Mouse (Mus musculus) CH12.LX (cell line): ENCODE results near the gene Pip5k1c. TPM values are rescaled to one million over a fixed set of nuclear protein-coding genes. Genes with fewer than 3 reads are reported as not detected.

Experiments used
- DNase-seq: peaks from one replicate; pipeline ENCODE4 v3.0.0-alpha.2; 2013; ENCODE audit errors: extremely low read depth
- H3K27ac ChIP-seq: 2 replicates; pipeline ENCODE4 v1.5.1; 2012; ENCODE audit warnings: low read depth, mild to moderate bottlenecking, control low read depth, moderate library complexity; ENCODE audit not compliant: insufficient read depth
- H3K27me3 ChIP-seq: replicated peaks from 2 replicates; pipeline ENCODE3; 2012; ENCODE audit warnings: inconsistent platforms
- H3K36me3 ChIP-seq, 2 experiments: replicated peaks in 1 of 2; 2 replicates each; pipeline versions ENCODE3 to v1.6.1; 2012; ENCODE audit warnings: inconsistent platforms in 1 of 2, low read length in 1 of 2, mild to moderate bottlenecking in 1 of 2, mixed read lengths in 1 of 2, moderate library complexity in 1 of 2; ENCODE audit not compliant: control insufficient read depth in 1 of 2, insufficient read depth in 1 of 2
- H3K4me1 ChIP-seq, 2 experiments: 2 replicates each; pipeline ENCODE4 v1.6.1; 2012; ENCODE audit warnings: inconsistent platforms in 1 of 2, moderate library complexity in 1 of 2; ENCODE audit not compliant: insufficient read depth in 2 of 2, control insufficient read depth in 1 of 2
- H3K4me2 ChIP-seq: 2 replicates; pipeline ENCODE4 v1.6.1; 2012; ENCODE audit warnings: low read depth, mild to moderate bottlenecking, control low read depth; ENCODE audit not compliant: poor library complexity, insufficient read depth, severe bottlenecking
- H3K4me3 ChIP-seq, 3 experiments: fragments of 150-350 bp in 1 of 3; sonication (generic) in 1 of 3; replicated peaks in 1 of 3; 2 replicates each; pipeline versions ENCODE3 to v1.5.1; 2011 to 2012; ENCODE audit warnings: low read depth in 2 of 3, low read length in 2 of 3, mild to moderate bottlenecking in 2 of 3, moderate library complexity in 2 of 3, control low read depth in 1 of 3, improper control_type of control experiment in 1 of 3, inconsistent platforms in 1 of 3, mixed read lengths in 1 of 3; ENCODE audit not compliant: poor library complexity in 1 of 3
- H3K79me2 ChIP-seq: replicated peaks from 2 replicates; pipeline ENCODE4 v1.6.1; 2012; ENCODE audit warnings: mild to moderate bottlenecking, moderate library complexity; ENCODE audit not compliant: control insufficient read depth, poor library complexity, insufficient read depth, severe bottlenecking; ENCODE audit errors: extremely low read depth
- H3K9ac ChIP-seq: 2 replicates; pipeline ENCODE4 v1.6.1; 2012; ENCODE audit warnings: low read depth, mild to moderate bottlenecking, control low read depth, moderate library complexity; ENCODE audit not compliant: insufficient read depth
- H3K9me3 ChIP-seq: replicated peaks from 2 replicates; pipeline ENCODE3; 2012; ENCODE audit warnings: low read length, inconsistent platforms, mixed read lengths
- BHLHE40 ChIP-seq: IDR thresholded peaks from 2 replicates; pipeline ENCODE4 v1.6.1; 2011; ENCODE audit warnings: mild to moderate bottlenecking, low read depth, low read length, improper control_type of control experiment
- CHD2 ChIP-seq: IDR thresholded peaks from 2 replicates; pipeline ENCODE4 v1.6.1; 2011; ENCODE audit warnings: low read length, improper control_type of control experiment
- CTCF ChIP-seq, 2 experiments: IDR thresholded peaks in 1 of 2; conservative IDR thresholded peaks in 1 of 2; 2 replicates each; pipeline ENCODE4 v1.5.1; 2011 to 2012; ENCODE audit warnings: low read depth in 2 of 2, low read length in 2 of 2, improper control_type of control experiment in 1 of 2, inconsistent platforms in 1 of 2, mild to moderate bottlenecking in 1 of 2, moderate library complexity in 1 of 2
- ELF1 ChIP-seq: IDR thresholded peaks from 2 replicates; pipeline ENCODE4 v1.6.1; 2014; ENCODE audit warnings: low read depth, mild to moderate bottlenecking, inconsistent platforms, low read length, improper control_type of control experiment
- EP300 ChIP-seq: IDR thresholded peaks from 2 replicates; pipeline ENCODE4 v1.6.1; 2011; ENCODE audit warnings: low read length, improper control_type of control experiment
- ETS1 ChIP-seq: conservative IDR thresholded peaks from 2 replicates; pipeline ENCODE4 v1.6.1; 2012; ENCODE audit warnings: low read depth, mild to moderate bottlenecking, inconsistent platforms, low read length, improper control_type of control experiment, moderate library complexity
- GABPA ChIP-seq: IDR thresholded peaks from 2 replicates; pipeline ENCODE4 v1.6.1; 2012; ENCODE audit warnings: low read depth, low read length, improper control_type of control experiment, inconsistent platforms; ENCODE audit not compliant: insufficient replicate concordance
- HCFC1 ChIP-seq: IDR thresholded peaks from 2 replicates; pipeline ENCODE4 v1.6.1; 2012; ENCODE audit warnings: low read depth, mild to moderate bottlenecking, inconsistent platforms, low read length, improper control_type of control experiment
- IRF4 ChIP-seq: IDR thresholded peaks from 2 replicates; pipeline ENCODE4 v1.6.1; 2014; ENCODE audit warnings: low read depth, mild to moderate bottlenecking, inconsistent platforms, low read length, improper control_type of control experiment
- JUN ChIP-seq: IDR thresholded peaks from 2 replicates; pipeline ENCODE4 v1.6.1; 2011; ENCODE audit warnings: low read depth, mild to moderate bottlenecking, low read length, improper control_type of control experiment, moderate library complexity; ENCODE audit not compliant: insufficient read depth
- JUND ChIP-seq: conservative IDR thresholded peaks from 2 replicates; pipeline ENCODE4 v1.6.1; 2011; ENCODE audit warnings: low read depth, low read length, improper control_type of control experiment
- KAT2A ChIP-seq: IDR thresholded peaks from 2 replicates; pipeline ENCODE4 v1.6.1; 2012; ENCODE audit warnings: low read length, improper control_type of control experiment, inconsistent platforms; ENCODE audit not compliant: insufficient replicate concordance
- MAX ChIP-seq: IDR thresholded peaks from 2 replicates; pipeline ENCODE4 v1.6.1; 2011; ENCODE audit warnings: low read length, improper control_type of control experiment
- MAZ ChIP-seq: IDR thresholded peaks from 2 replicates; pipeline ENCODE4 v1.6.1; 2012; ENCODE audit warnings: low read depth, mild to moderate bottlenecking, inconsistent platforms, low read length, improper control_type of control experiment, moderate library complexity
- MXI1 ChIP-seq: IDR thresholded peaks from 2 replicates; pipeline ENCODE4 v1.6.1; 2011; ENCODE audit warnings: mild to moderate bottlenecking, low read depth, low read length, improper control_type of control experiment
- MYC ChIP-seq: IDR thresholded peaks from 2 replicates; pipeline ENCODE4 v1.6.1; 2011; ENCODE audit warnings: low read depth, mild to moderate bottlenecking, improper control_type of control experiment, low read length
- NELFE ChIP-seq: IDR thresholded peaks from 2 replicates; pipeline ENCODE4 v1.6.1; 2011; ENCODE audit warnings: low read depth, low read length, improper control_type of control experiment
- NRF1 ChIP-seq: IDR thresholded peaks from 2 replicates; pipeline ENCODE4 v1.6.1; 2014; ENCODE audit warnings: low read depth, mild to moderate bottlenecking, inconsistent platforms, low read length, improper control_type of control experiment, moderate library complexity
- PAX5 ChIP-seq: IDR thresholded peaks from 2 replicates; pipeline ENCODE4 v1.6.1; 2012; ENCODE audit warnings: low read length, inconsistent platforms, mixed read lengths
- POLR2A ChIP-seq: IDR thresholded peaks from 2 replicates; pipeline ENCODE4 v1.6.1; 2011; ENCODE audit warnings: low read depth, mild to moderate bottlenecking, improper control_type of control experiment, low read length
- POLR2AphosphoS2 ChIP-seq: IDR thresholded peaks from 2 replicates; pipeline ENCODE4 v1.6.1; 2011; ENCODE audit warnings: low read depth, low read length, improper control_type of control experiment
- RAD21 ChIP-seq: IDR thresholded peaks from 2 replicates; pipeline ENCODE4 v1.6.1; 2011; ENCODE audit warnings: low read depth, mild to moderate bottlenecking, low read length, improper control_type of control experiment, moderate library complexity
- RCOR1 ChIP-seq: conservative IDR thresholded peaks from 2 replicates; pipeline ENCODE4 v1.6.1; 2012; ENCODE audit warnings: low read depth, mild to moderate bottlenecking, inconsistent platforms, low read length, improper control_type of control experiment
- SIN3A ChIP-seq: IDR thresholded peaks from 2 replicates; pipeline ENCODE4 v1.6.1; 2012; ENCODE audit warnings: low read length, improper control_type of control experiment, inconsistent platforms
- SMC3 ChIP-seq: IDR thresholded peaks from 2 replicates; pipeline ENCODE4 v1.6.1; 2011; ENCODE audit warnings: low read depth, low read length, improper control_type of control experiment
- TBP ChIP-seq: conservative IDR thresholded peaks from 2 replicates; pipeline ENCODE4 v1.6.1; 2011; ENCODE audit warnings: low read depth, low read length, improper control_type of control experiment
- TCF12 ChIP-seq: IDR thresholded peaks from 2 replicates; pipeline ENCODE4 v1.6.1; 2014; ENCODE audit warnings: low read depth, mild to moderate bottlenecking, inconsistent platforms, low read length, improper control_type of control experiment
- USF2 ChIP-seq: conservative IDR thresholded peaks from 2 replicates; pipeline ENCODE4 v1.6.1; 2011; ENCODE audit warnings: low read depth, low read length, improper control_type of control experiment
- ZC3H11A ChIP-seq: IDR thresholded peaks from 2 replicates; pipeline ENCODE4 v1.6.1; 2012; ENCODE audit warnings: low read depth, mild to moderate bottlenecking, inconsistent platforms, low read length, improper control_type of control experiment
- ZNF384 ChIP-seq: IDR thresholded peaks from 2 replicates; pipeline ENCODE4 v1.6.1; 2012; ENCODE audit warnings: low read depth, low read length, improper control_type of control experiment, inconsistent platforms
- dilution Hi-C: fragments of 300-500 bp; cut with MboI; formaldehyde crosslinking; loops from 2 replicates; pipeline ENCODE4 v1.14.3; 2020; ENCODE audit warnings: low sequenced_read_pairs; ENCODE audit not compliant: extremely low pct_unique_long_range_greater_than_20kb, extremely low pct_ligation_motif_present
- in situ Hi-C: fragments of 300-500 bp; cut with MboI; formaldehyde crosslinking; loops from 3 replicates; pipeline ENCODE4 v1.14.3; 2019; ENCODE audit warnings: low sequenced_read_pairs, low pct_ligation_motif_present, low pct_unique_long_range_greater_than_20kb, mixed read lengths
- polyA plus RNA-seq: library from polyadenylated mRNA; unstranded; fragments of >175 nt; gene quantifications from 2 replicates; pipeline ENCODE4 v1.2.1, GENCODE M21; 2012; ENCODE audit warnings: low read depth; ENCODE audit not compliant: insufficient read length
- total RNA-seq, 2 experiments: library from RNA; depleted of rRNA; stranded (reverse); fragments of 300-350 nt in 1 of 2; fragments of >200 nt in 1 of 2; gene quantifications; 2 replicates each; pipeline ENCODE4 v1.2.3; 2012 to 2014

Pip5k1c gene
- total and polyA plus RNA-seq, 3 experiments, result 11.4 to 51.4 (median 12.6) TPM

DNA sequence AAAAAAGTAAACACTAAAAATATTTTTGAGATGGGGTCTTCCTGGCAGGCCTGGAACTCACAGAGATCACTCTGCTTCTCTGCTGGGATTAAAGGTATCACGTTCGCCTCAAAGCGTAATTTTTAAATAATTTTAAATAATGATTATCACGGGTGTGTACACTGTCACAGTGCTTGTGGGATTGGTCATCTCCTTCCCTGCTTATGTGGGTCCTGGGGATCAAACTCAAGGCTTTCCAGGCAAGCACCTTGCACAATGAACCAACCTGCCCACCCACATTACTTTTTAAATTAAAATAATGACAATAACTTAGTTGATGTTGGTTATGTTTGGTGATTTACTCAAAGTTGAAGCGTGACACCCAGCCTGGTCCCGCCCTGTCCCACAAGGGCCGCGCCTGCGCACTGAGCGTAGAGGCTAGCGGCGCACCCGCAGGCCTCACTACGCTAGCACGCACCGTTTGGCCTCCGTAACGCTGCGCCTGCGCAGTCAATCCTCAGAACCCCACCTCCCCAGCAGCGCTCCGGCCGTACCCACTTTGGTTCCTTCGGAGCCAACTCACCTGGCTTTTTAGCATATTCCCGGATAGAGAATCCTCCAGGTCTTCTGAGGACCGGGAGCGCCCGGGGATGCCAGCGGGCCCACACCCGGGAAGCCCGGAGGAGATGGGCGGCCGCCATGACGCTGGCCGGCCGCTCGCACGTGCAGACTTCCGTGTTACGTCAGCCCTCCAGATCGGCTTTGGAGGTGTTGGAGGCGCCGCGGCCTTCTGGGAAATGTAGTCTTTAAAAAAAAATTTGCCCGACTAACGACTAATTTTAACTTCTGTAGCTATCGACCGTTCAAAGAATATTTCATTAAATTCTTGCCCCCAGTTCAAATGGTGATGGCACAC is 26.3 kb upstream of the Pip5k1c start, which contains the start of the genes Mrpl54 and Apba3 (continued):
- TF ChIP-seq POLR2AphosphoS2 (peak; percentile 86; the same call in 1 of the 2 replicates), NELFE (peak; percentile 85), RCOR1 (no peak), EP300 (no peak), POLR2A (peak; percentile 82; the same call in 1 of the 2 replicates), ZC3H11A (no peak), RAD21 (no peak), MXI1 (peak; percentile 83), JUN (peak; percentile 3; the same call in 1 of the 2 replicates), MAZ (0 out of 2 replicates have a peak, but pooled peaks have one; percentile 53), USF2 (no peak), GABPA (peak; percentile 34; the same call in 1 of the 2 replicates), CTCF (conservative IDR thresholded peaks at IDR 0.05 in 1 of 2, IDR thresholded peaks at IDR 0.05 in 1 of 2; ENCODE audit: low read depth in 2 of 2, low read length in 2 of 2) (no peak), JUND (no peak), MAX (peak; percentile 94), IRF4 (peak; percentile 54; the same call in 1 of the 2 replicates), PAX5 (no peak), ETS1 (peak; percentile 57; the same call in 1 of the 2 replicates), SIN3A (peak; percentile 93), SMC3 (no peak), CHD2 (no peak; the same call in 1 of the 2 replicates), TCF12 (peak; percentile 85)

GRCm38 (mm10) chr10:81268056-81268455 is 24.7 kb upstream of the Pip5k1c start:
- Histone ChIP-seq H3K36me3 (peaks cover 58 to 63% of the 10 kb centered on the region in 2 experiments), H3K4me3 (peak overlapping the region; percentile 84 to 98 (median 96)), H3K27ac (no peak overlapping the region), H3K27me3 (no peaks in the 10 kb centered on the region), H3K9ac (peak overlapping the region; percentile 95), H3K4me1 (peaks cover 11 to 42% of the 10 kb centered on the region in 2 experiments), H3K79me2 (peaks cover 17% of the 10 kb centered on the region), H3K4me2 (peak overlapping the region; percentile 57; the same call in 1 of the 2 replicates)
- TF ChIP-seq MAZ, result no peak
- TF ChIP-seq IRF4, result 0 out of 2 replicates have a peak, but pooled peaks have one; percentile 11
- 0 out of 2 replicates have a peak, but pooled peaks have one; percentile 8 for TF ChIP-seq MAX
- TF ChIP-seq NRF1, result peak; percentile 84
- TF ChIP-seq JUN, result no peak
- TF ChIP-seq NELFE, result 0 out of 2 replicates have a peak, but pooled peaks have one; percentile 40
- TF ChIP-seq BHLHE40, result peak; percentile 78
- TF ChIP-seq ZNF384, result no peak
- TF ChIP-seq POLR2A, result peak; percentile 64; the same call in 1 of the 2 replicates
- TF ChIP-seq MYC, result peak; percentile 34; the same call in 1 of the 2 replicates
- TF ChIP-seq KAT2A, result peak; percentile 92; the same call in 1 of the 2 replicates
- no peak for TF ChIP-seq USF2
- TF ChIP-seq MXI1, result peak; percentile 57; the same call in 1 of the 2 replicates
- peak; percentile 12; the same call in 1 of the 2 replicates for TF ChIP-seq TCF12
- 0 out of 2 replicates have a peak, but pooled peaks have one; percentile 42 for TF ChIP-seq TBP
- TF ChIP-seq HCFC1, result peak; percentile 97
- no peak for TF ChIP-seq PAX5
- TF ChIP-seq ELF1, result peak; percentile 95
- TF ChIP-seq GABPA, result peak; percentile 53; the same call in 1 of the 2 replicates
- TF ChIP-seq, all 38 proteins: peak for 14
- dilution Hi-C loops, result no loop called here
- peak; percentile 91 for DNase-seq
- no peaks in the 10 kb centered on the region for H3K9me3 ChIP-seq
- in situ Hi-C loops, result no loop called here
